Mouse (Mus musculus): Measurements from ENCODE around the gene Pnpla7.
A peak's percentile ranks its signal among the peaks of the same experiment; 100 is the strongest.
"Not testable (repeated sequence)": the region's sequence is repeated elsewhere in the genome, so short reads cannot be mapped to it uniquely, and the experiment has no call there.

The Pnpla7 gene

GRCm38 (mm10) chr2:24962304-24963000, 13.4 kb upstream of the Pnpla7 start, which contains the start of gene Dph7:
Dph7 (plus strand) TSS chr2:24962400.
- H3K36me3 ChIP-seq (ENCODE audit: control insufficient read depth, insufficient read depth, low read length, poor library complexity, severe bottlenecking) = peaks cover 4% of the 10 kb centered on the region; the same call in 1 of the 2 replicates
- H3K27me3 ChIP-seq (ENCODE audit: control insufficient read depth, insufficient read depth, low read length, poor library complexity, severe bottlenecking) = no peaks in the 10 kb centered on the region
- peak; percentile 88 for DNase-seq (ENCODE audit: low read depth, low spot score)

DNA sequence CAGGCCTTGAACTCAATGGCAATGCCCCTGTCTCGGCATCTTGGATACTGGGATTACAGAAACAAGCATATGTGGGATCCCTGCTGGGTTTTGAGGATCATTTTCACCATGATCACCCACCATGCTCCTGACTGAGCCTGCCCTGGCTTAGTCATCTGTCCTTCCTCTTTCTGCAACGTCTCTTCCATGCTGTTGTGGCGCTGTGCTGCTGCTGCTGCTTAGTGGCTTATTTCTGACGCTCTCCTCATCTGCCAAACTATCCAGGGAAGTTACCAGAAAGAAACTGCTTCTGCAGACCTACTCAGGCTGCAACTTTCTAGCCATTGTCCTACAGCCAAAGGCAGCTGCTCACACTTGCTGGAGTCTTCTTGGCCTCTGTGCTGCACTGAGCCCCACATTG, 5.4 kb upstream of the Pnpla7 start:
- Histone ChIP-seq H3K27me3 (ENCODE audit: control insufficient read depth, insufficient read depth, low read length, poor library complexity, severe bottlenecking) (no peaks in the 10 kb centered on the region), H3K36me3 (ENCODE audit: control insufficient read depth, insufficient read depth, low read length, poor library complexity, severe bottlenecking) (no peaks in the 10 kb centered on the region; the same call in none of the 2 replicates)
- no peak for DNase-seq (ENCODE audit: low read depth, low spot score)

DNA sequence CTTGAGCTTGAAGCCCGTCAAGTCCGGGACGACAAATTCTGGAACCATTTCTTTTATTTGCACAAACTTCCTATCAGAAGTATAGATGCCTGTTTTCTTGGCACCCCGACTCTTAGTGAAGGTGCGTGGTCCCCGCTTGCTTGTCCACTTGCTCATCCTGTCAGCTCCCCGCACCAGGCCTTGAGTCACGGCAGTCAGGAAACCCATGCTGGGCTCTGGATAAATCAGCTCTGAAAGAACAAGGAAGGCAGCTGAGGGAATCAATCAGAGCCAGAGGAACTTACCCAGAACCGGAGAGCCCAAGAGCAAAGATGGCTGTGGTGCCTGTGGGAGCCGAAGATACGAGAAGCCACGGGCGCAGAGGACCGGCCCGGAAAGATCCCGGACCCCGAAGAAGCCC, 1.4 kb upstream of the Pnpla7 start:
- DNase-seq (ENCODE audit: low read depth, low spot score); H3K36me3 ChIP-seq (ENCODE audit: control insufficient read depth, insufficient read depth, low read length, poor library complexity, severe bottlenecking); H3K27me3 ChIP-seq (ENCODE audit: control insufficient read depth, insufficient read depth, low read length, poor library complexity, severe bottlenecking): not testable (repeated sequence)

DNA sequence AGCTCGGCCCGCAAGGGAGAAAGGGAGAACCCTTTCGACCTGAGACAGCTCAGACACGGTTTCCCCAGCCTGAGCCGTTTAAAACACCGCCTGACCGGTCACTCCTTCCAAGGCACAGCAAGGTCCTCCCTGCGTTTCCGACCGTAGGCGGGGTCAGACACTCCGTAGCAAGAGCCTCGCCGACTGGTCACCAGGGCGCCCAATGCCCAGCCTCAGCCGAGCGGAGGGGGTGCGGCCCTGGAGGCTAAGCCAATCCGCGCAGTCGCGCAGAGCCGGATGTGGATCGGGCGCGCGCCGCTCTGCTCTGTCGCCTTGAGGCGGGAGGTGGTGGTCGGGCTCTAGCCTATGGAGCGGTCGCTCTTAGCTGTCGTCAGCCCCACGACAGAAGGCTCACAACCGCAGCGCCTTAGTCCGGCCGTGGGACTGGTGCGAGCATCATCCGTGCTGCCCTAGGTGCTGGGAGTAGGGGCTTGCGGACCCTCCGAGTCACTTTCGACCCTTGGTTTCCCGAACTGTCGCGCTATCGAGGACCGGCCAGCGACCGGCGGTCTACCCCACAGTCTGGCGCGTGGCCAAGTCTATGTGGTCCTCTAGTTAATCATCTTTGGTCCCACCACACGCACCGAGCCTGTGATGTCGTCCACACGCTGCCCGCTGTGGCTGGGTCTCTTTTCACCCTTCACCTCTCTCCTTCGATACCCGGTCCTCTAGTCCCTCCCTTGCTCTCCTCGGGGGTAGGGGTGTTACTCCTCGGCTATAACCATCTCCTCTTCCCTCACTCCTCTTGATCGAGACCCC, 728 bp upstream of the Pnpla7 start, which contains the start of gene Mrpl41:
TSS of gene Mrpl41 (minus strand) at position 193 of the 798 bp plus-strand sequence.
- DNase-seq (ENCODE audit: low read depth, low spot score) = peak; percentile 98

GRCm38 (mm10) chr2:24976960-24977359, 1.1 kb downstream of the Pnpla7 start:
- H3K27me3 ChIP-seq (ENCODE audit: control insufficient read depth, insufficient read depth, low read length, poor library complexity, severe bottlenecking) = no peaks in the 10 kb centered on the region
- peaks cover 1% of the 10 kb centered on the region; the same call in 1 of the 2 replicates for H3K36me3 ChIP-seq (ENCODE audit: control insufficient read depth, insufficient read depth, low read length, poor library complexity, severe bottlenecking)
- peak; percentile 34 for DNase-seq (ENCODE audit: low read depth, low spot score)

More for the DNA sequence above, 728 bp upstream of the Pnpla7 start, which contains the start of gene Mrpl41:
- H3K27me3 ChIP-seq (ENCODE audit: control insufficient read depth, insufficient read depth, low read length, poor library complexity, severe bottlenecking) = no peaks in the 10 kb centered on the region
- no peaks in the 10 kb centered on the region; the same call in 1 of the 2 replicates for H3K36me3 ChIP-seq (ENCODE audit: control insufficient read depth, insufficient read depth, low read length, poor library complexity, severe bottlenecking)

GRCm38 (mm10) chr2:24987762-24988161, 11.9 kb downstream of the Pnpla7 start:
- H3K27me3 ChIP-seq (ENCODE audit: control insufficient read depth, insufficient read depth, low read length, poor library complexity, severe bottlenecking) = no peaks in the 10 kb centered on the region
- DNase-seq (ENCODE audit: low read depth, low spot score) = no peak

GRCm38 (mm10) chr2:24995332-24995731, 19.5 kb downstream of the Pnpla7 start:
- Histone ChIP-seq H3K27me3 (ENCODE audit: control insufficient read depth, insufficient read depth, low read length, poor library complexity, severe bottlenecking) (no peaks in the 10 kb centered on the region), H3K36me3 (ENCODE audit: control insufficient read depth, insufficient read depth, low read length, poor library complexity, severe bottlenecking) (peaks cover 4% of the 10 kb centered on the region)
- DNase-seq (ENCODE audit: low read depth, low spot score) = no peak

More at GRCm38 (mm10) chr2:24987762-24988161, 11.9 kb downstream of the Pnpla7 start:
- peaks cover 13% of the 10 kb centered on the region for H3K36me3 ChIP-seq (ENCODE audit: control insufficient read depth, insufficient read depth, low read length, poor library complexity, severe bottlenecking)

GRCm38 (mm10) chr2:24996471-24996870, 20.6 kb downstream of the Pnpla7 start:
- Histone ChIP-seq H3K36me3 (ENCODE audit: control insufficient read depth, insufficient read depth, low read length, poor library complexity, severe bottlenecking) (peaks cover 4% of the 10 kb centered on the region), H3K27me3 (ENCODE audit: control insufficient read depth, insufficient read depth, low read length, poor library complexity, severe bottlenecking) (no peaks in the 10 kb centered on the region)
- DNase-seq (ENCODE audit: low read depth, low spot score) = no peak

DNA sequence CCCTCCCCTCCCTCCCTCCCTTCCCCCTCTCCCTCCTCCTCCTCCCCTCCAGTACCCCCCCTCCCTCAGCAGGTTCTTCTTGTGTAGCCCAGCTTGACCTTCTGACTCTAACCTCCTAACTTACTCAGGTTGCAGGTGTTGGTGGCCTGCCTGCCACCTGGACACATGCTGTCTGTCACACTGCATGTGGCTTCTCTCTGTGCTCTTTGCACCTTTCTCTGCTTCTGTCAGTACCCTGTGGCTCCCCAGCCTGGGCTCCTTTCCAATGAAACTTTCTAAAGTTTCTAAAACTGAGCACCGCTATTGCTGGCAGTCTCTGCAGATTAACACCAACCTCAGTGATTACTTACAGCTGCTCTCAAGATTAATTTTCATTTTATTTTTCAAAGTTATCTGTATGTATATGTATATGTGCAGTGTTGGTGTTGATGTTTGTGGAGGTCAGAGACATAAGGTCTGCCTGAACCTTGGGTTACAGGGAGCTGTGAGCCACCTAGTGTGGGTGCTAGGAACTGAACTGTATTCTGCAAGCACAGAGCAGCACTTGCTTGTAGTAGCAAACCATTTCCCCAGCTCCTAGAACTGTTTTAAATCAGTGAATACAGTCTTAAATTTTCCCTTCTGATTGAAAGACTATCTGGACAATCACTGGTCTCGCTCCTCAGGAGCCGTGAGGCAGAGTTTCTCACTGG, 24.9 kb downstream of the Pnpla7 start:
- Histone ChIP-seq H3K27me3 (ENCODE audit: control insufficient read depth, insufficient read depth, low read length, poor library complexity, severe bottlenecking) (no peaks in the 10 kb centered on the region), H3K36me3 (ENCODE audit: control insufficient read depth, insufficient read depth, low read length, poor library complexity, severe bottlenecking) (peaks cover 6% of the 10 kb centered on the region)
- DNase-seq (ENCODE audit: low read depth, low spot score) = peak; percentile 47

GRCm38 (mm10) chr2:25003946-25004786, 28.3 kb downstream of the Pnpla7 start:
- no peak for DNase-seq (ENCODE audit: low read depth, low spot score)
- H3K27me3 ChIP-seq (ENCODE audit: control insufficient read depth, insufficient read depth, low read length, poor library complexity, severe bottlenecking) = no peaks in the 10 kb centered on the region
- peaks cover 4% of the 10 kb centered on the region; the same call in 1 of the 2 replicates for H3K36me3 ChIP-seq (ENCODE audit: control insufficient read depth, insufficient read depth, low read length, poor library complexity, severe bottlenecking)

- H3K36me3 ChIP-seq (ENCODE audit: control insufficient read depth, insufficient read depth, low read length, poor library complexity, severe bottlenecking) = peaks cover 4% of the 10 kb centered on the region; the same call in 1 of the 2 replicates
- H3K27me3 ChIP-seq (ENCODE audit: control insufficient read depth, insufficient read depth, low read length, poor library complexity, severe bottlenecking) = no peaks in the 10 kb centered on the region
- DNase-seq (ENCODE audit: low read depth, low spot score) = no peak
Observed at GRCm38 (mm10) chr2:25006767-25007166, 30.9 kb downstream of the Pnpla7 start.

- Histone ChIP-seq H3K36me3 (ENCODE audit: control insufficient read depth, insufficient read depth, low read length, poor library complexity, severe bottlenecking) (peaks cover 2% of the 10 kb centered on the region; the same call in 1 of the 2 replicates), H3K27me3 (ENCODE audit: control insufficient read depth, insufficient read depth, low read length, poor library complexity, severe bottlenecking) (no peaks in the 10 kb centered on the region)
- DNase-seq (ENCODE audit: low read depth, low spot score) = peak; percentile 42
Observed at GRCm38 (mm10) chr2:25008250-25008649, 32.4 kb downstream of the Pnpla7 start.

GRCm38 (mm10) chr2:25022678-25023077, 46.8 kb downstream of the Pnpla7 start:
- DNase-seq (ENCODE audit: low read depth, low spot score) = peak; percentile 12
- H3K36me3 ChIP-seq (ENCODE audit: control insufficient read depth, insufficient read depth, low read length, poor library complexity, severe bottlenecking) = peaks cover 8% of the 10 kb centered on the region

GRCm38 (mm10) chr2:25025109-25025508, 49.3 kb downstream of the Pnpla7 start:
- Histone ChIP-seq H3K27me3 (ENCODE audit: control insufficient read depth, insufficient read depth, low read length, poor library complexity, severe bottlenecking) (no peaks in the 10 kb centered on the region), H3K36me3 (ENCODE audit: control insufficient read depth, insufficient read depth, low read length, poor library complexity, severe bottlenecking) (peaks cover 10% of the 10 kb centered on the region)
- DNase-seq (ENCODE audit: low read depth, low spot score) = no peak

More at GRCm38 (mm10) chr2:25022678-25023077, 46.8 kb downstream of the Pnpla7 start:
- H3K27me3 ChIP-seq (ENCODE audit: control insufficient read depth, insufficient read depth, low read length, poor library complexity, severe bottlenecking) = no peaks in the 10 kb centered on the region
